Mouse (Mus musculus) urinary bladder, adult 2 months (tissue): ENCODE data around the gene Apoc1. TPM values are rescaled to one million over a fixed set of nuclear protein-coding genes. Genes with fewer than 3 reads are reported as not detected.
A peak's percentile ranks its signal among the peaks of the same experiment; 100 is the strongest.

Experiments used
- DNase-seq: peaks from one replicate; pipeline ENCODE4 v3.0.0; 2022; ENCODE audit warnings: low spot score
- polyA plus RNA-seq: library from polyadenylated mRNA; depleted of rRNA; stranded (reverse); fragments of >200 nt; gene quantifications from 2 replicates; pipeline ENCODE4 v1.2.3, GENCODE M21; 2012

Apoc1 gene
- polyA plus RNA-seq, 1 experiment: 72.3 TPM

- DNase-seq: no peak
Observed at GRCm38 (mm10) chr7:19685374-19685773, 7.1 kb downstream of the Apoc1 start.

- no peak for DNase-seq
Observed at GRCm38 (mm10) chr7:19683771-19684201, 8.7 kb downstream of the Apoc1 start.

GRCm38 (mm10) chr7:19682979-19683378 is 9.5 kb downstream of the Apoc1 start:
- no peak for DNase-seq

GRCm38 (mm10) chr7:19681202-19681694 is 11.2 kb downstream of the Apoc1 start, which contains the start of the genes Gm44805 and Apoc4:
Gene Gm44805, minus strand, starts transcription at chr7:19681423.
Gene Apoc4, minus strand, starts transcription at chr7:19681479.
- DNase-seq: no peak

GRCm38 (mm10) chr7:19680702-19681101 is 11.8 kb downstream of the Apoc1 start:
- DNase-seq: no peak

GRCm38 (mm10) chr7:19678901-19679300 is 13.6 kb downstream of the Apoc1 start:
- no peak for DNase-seq

GRCm38 (mm10) chr7:19677872-19678271 is 14.6 kb downstream of the Apoc1 start, which contains the start of gene Apoc2:
Gene Apoc2, minus strand, starts transcription at chr7:19677941.
- no peak for DNase-seq

GRCm38 (mm10) chr7:19676662-19677061 is 15.8 kb downstream of the Apoc1 start:
- DNase-seq: no peak

- no peak for DNase-seq
Observed at GRCm38 (mm10) chr7:19675824-19676223, 16.6 kb downstream of the Apoc1 start.

GRCm38 (mm10) chr7:19673083-19673699 is 19.3 kb downstream of the Apoc1 start:
- DNase-seq: no peak

GRCm38 (mm10) chr7:19671511-19671910 is 20.9 kb downstream of the Apoc1 start:
- no peak for DNase-seq

GRCm38 (mm10) chr7:19668947-19669721 is 23.3 kb downstream of the Apoc1 start:
- peak; percentile 65 for DNase-seq

- no peak for DNase-seq
Observed at GRCm38 (mm10) chr7:19667434-19667833, 25.0 kb downstream of the Apoc1 start.

GRCm38 (mm10) chr7:19666750-19667149 is 25.7 kb downstream of the Apoc1 start:
- DNase-seq: no peak

- DNase-seq: peak; percentile 95
Observed at GRCm38 (mm10) chr7:19664955-19665841, 27.3 kb downstream of the Apoc1 start, which contains the start of gene Clptm1. Gene Clptm1, minus strand, starts transcription at chr7:19665033.

- DNase-seq: no peak
Observed at GRCm38 (mm10) chr7:19664455-19664954, 28.0 kb downstream of the Apoc1 start.

GRCm38 (mm10) chr7:19663940-19664339 is 28.5 kb downstream of the Apoc1 start:
- no peak for DNase-seq

- no peak for DNase-seq
Observed at GRCm38 (mm10) chr7:19652614-19653013, 39.8 kb downstream of the Apoc1 start.

GRCm38 (mm10) chr7:19651063-19651786 is 41.2 kb downstream of the Apoc1 start:
- no peak for DNase-seq

- no peak for DNase-seq
Observed at GRCm38 (mm10) chr7:19641223-19641622, 51.2 kb downstream of the Apoc1 start.
